Mouse (Mus musculus): ENCODE measurements at regions not wholly inside any gene's neighbourhood (a gene's known extent, or its start where the extent isn't known, plus 50 kb on each side); places are given as distances from the start of the nearest gene placed in this dataset.

DNA sequence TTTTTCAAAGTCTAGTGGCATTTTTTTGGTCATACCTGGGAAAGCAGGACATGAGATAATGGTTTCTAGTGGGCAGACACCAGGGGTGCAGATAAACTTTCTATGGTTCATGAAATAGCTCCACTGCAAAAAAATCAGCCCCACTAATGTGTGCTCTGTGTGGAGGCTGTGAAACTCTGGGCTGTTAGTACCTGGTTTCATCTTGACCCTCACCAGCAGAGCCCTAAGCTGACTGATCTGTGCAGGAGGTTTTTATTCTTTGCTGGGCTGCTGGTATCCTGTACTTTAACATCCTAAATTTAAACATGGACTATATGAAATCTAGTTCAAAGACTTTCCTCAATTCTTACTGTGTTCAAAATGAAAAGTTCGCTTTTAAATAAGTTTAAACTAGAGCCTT, 141.5 kb upstream of the Arhgef26 start:
- no peak for TF ChIP-seq CTCF (IDR thresholded peaks at IDR 0.05)
- no peak for TF ChIP-seq EP300 (IDR thresholded peaks at IDR 0.05)
